Mouse (Mus musculus) thymus, postnatal 14 days (tissue): ENCODE measurements at regions not wholly inside any gene's neighbourhood (a gene's known extent, or its start where the extent isn't known, plus 50 kb on each side); places are given as distances from the start of the nearest gene placed in this dataset.
A peak's percentile ranks its signal among the peaks of the same experiment; 100 is the strongest.
"Not testable (repeated sequence)": the region's sequence is repeated elsewhere in the genome, so short reads cannot be mapped to it uniquely, and the experiment has no call there.

Source experiments
- DNase-seq: peaks from one replicate; pipeline ENCODE4 v3.0.0; 2021

- DNase-seq = no peak
Observed at GRCm38 (mm10) chr10:14333344-14333743, 212.1 kb downstream of the Adgrg6 start.

- DNase-seq = peak; percentile 56
Observed at GRCm38 (mm10) chr10:14332688-14333117, 212.8 kb downstream of the Adgrg6 start.

GRCm38 (mm10) chr10:14328846-14329245 lies 216.6 kb downstream of the Adgrg6 start:
- no peak for DNase-seq

- DNase-seq = no peak
Observed at GRCm38 (mm10) chr10:14326229-14326628, 219.2 kb downstream of the Adgrg6 start.

- DNase-seq = peak; percentile 88
Observed at GRCm38 (mm10) chr10:14321503-14321902, 224.0 kb downstream of the Adgrg6 start.

GRCm38 (mm10) chr10:14315232-14315631 lies 230.2 kb downstream of the Adgrg6 start:
- peak; percentile 12 for DNase-seq

GRCm38 (mm10) chr10:14314607-14315006 lies 230.9 kb downstream of the Adgrg6 start:
- DNase-seq = peak; percentile 78

GRCm38 (mm10) chr10:14314004-14314581 lies 231.4 kb downstream of the Adgrg6 start:
- DNase-seq = no peak

DNA sequence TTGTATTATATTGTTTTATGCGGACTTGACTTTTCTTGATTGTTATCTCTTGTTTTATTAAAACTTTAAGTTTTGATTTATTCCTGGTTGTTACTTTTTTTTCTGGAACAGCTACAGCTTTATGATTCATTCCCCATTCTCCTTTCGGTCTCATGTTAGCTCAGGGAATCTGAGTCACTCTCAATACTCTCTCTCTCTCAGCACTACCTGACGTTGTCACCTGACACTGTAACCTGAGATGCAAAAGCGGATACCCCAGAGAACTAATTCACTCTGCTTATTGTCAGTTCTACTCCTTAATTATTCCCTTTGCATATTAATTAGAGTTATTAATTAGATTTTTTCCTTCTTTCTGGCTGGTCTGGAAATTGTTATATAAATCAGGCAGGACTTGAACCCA lies 232.5 kb downstream of the Adgrg6 start:
- DNase-seq = no peak

DNA sequence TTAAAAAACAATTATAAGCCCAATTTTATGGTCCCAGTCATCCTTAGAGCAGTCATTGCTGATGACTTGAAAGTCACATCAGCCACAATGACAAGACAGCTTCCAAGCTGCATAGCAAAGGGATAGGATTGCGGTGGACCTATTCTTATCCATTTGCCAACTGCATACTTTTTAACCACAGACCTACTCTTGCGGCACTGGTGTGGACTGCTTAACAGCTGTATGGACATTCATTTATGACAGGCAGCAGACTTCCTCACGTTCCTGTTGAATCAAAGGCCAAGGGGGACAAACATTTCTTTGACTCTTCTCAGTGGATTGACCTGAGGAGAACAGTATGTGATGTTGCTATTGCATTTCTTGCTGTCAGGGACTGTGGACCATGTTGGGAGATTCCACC lies 233.5 kb downstream of the Adgrg6 start:
- no peak for DNase-seq

DNA sequence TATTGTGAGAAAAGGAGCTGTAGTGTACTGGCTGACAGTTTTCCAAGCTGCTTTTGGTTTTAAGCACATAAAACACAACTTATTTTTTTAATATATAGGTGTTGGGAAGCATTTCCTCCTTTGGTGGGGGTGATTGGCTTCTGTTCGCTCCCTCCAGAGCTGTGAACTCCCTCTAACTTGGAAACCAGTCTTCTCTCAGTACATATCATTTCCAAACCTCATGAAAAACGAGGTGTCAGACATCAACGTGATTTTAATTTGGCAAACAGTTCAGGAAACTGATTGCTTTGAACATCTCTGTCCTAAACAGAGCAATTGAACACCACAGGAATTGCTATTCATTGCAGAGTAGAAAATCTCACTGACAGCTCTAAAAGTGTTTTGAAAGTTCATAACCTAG lies 238.6 kb downstream of the Adgrg6 start:
- no peak for DNase-seq

GRCm38 (mm10) chr10:14303476-14303875 lies 242.0 kb downstream of the Adgrg6 start:
- no peak for DNase-seq

DNA sequence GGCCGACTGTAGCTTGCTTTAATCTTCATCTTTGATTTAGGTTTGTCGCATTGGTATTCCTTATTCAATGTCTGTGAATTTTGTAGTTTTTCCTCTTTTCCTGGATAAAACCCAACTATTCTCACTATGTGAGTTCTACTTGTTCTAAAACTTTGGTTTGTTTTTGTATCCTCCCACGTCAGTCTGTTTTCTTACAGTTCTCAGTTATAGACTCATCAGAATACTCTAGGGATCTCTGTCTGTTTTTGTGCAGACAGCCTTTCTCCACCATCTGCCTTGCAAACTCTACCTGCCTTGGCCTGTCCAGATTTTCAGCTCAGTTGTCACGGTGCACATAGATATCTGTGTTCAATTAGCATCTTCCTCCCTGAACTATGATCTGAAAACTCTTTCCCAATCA lies 249.3 kb downstream of the Adgrg6 start:
- no peak for DNase-seq

GRCm38 (mm10) chr10:14292701-14293100 lies 252.8 kb downstream of the Adgrg6 start:
- not testable (repeated sequence) for DNase-seq

- no peak for DNase-seq
Observed at GRCm38 (mm10) chr10:14287551-14287950, 257.9 kb downstream of the Adgrg6 start.

DNA sequence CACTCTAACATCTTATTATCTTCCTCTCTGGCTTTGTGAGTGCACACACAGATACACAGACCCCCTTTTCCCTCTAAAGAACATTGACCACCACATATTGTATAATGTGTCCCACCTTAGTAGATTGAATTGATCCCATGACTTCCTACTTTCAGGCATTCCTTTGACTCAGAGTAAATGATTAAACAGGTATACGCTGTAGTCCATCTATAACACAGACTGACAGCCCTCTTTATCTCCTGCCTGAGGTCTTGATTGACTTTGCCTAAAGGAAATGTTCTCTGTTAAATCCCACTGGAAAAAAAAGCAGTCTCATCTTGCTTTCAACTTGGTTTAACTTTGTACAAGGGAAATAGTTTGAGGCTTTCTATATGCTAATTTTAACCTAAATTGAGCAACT lies 268.8 kb downstream of the Adgrg6 start:
- no peak for DNase-seq

DNA sequence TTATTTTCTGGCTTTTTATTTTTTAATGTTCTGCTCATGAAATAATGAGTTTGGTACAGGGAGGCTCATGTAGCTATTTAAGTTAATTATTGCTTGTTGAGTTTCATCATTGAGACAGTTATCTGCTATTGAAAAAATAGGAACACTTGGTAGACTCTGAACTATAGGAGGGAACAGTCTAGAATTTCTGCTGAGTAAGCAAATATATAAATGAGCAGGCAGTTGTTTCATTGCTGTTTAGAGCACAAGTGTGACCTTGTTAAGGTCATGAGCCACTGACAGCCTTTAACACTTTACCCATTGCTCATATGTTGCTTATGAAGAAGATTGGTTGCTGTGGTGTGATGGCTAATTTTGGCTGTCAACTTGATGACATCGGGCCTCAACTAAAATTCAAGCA lies 270.0 kb downstream of the Adgrg6 start:
- no peak for DNase-seq

- DNase-seq = no peak
Observed at GRCm38 (mm10) chr10:14270008-14270407, 275.5 kb downstream of the Adgrg6 start.

DNA sequence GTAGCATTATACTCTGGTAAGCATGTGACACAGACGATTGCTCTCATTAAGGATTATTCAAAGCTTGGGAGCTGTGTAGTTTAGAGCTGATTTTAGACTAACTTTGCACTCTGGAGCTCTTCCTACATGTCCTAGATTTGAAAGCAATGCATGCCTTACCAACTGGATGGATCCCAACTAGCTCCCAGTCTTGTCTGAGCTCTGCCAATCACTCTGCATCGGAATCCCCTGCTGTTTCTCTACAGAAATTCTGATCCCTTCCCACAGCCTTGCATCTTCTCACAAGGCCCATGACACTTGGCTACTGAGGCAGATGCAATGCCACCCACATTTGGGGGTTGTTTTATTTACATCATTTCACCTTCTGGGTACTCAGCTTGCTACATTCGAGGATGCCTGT lies 277.8 kb downstream of the Adgrg6 start:
- no peak for DNase-seq

- DNase-seq = no peak
Observed at GRCm38 (mm10) chr10:14239670-14240069, 273.8 kb downstream of the Hivep2 start.

DNA sequence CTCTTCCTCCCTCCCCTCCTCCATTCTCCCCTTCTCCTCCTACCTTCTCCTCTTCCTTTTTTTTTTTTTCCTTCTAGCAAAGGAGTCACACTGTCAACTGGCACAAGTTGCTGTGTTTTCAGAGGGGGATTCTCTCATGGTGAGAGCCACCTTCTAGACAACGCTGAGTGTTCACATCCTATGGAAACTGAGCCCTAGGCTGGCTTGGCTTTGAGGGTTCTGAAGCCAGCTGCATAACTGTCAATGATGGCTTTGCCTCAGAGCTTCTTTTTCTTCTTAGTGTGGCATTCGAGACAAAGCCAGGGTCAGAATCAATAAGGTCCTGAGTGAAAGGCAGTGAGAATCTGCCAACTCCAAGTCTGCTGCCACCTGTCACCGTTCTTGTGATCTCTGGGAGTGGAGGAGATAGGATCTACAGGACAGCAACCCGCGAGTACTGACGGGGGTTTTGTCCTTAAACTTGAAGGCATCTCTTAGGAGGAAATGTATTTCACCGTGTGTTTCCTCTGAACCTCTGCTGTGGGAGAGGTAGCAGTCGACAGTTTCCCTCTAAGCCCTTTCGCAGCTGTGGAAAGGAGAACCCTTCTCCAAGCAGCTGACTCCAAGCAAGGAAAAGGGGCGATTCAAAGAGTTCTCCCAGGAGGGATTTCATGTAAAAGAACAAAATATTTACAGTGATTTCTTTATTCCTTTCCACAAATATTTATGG lies 269.2 kb downstream of the Hivep2 start:
- DNase-seq = peak; percentile 68

DNA sequence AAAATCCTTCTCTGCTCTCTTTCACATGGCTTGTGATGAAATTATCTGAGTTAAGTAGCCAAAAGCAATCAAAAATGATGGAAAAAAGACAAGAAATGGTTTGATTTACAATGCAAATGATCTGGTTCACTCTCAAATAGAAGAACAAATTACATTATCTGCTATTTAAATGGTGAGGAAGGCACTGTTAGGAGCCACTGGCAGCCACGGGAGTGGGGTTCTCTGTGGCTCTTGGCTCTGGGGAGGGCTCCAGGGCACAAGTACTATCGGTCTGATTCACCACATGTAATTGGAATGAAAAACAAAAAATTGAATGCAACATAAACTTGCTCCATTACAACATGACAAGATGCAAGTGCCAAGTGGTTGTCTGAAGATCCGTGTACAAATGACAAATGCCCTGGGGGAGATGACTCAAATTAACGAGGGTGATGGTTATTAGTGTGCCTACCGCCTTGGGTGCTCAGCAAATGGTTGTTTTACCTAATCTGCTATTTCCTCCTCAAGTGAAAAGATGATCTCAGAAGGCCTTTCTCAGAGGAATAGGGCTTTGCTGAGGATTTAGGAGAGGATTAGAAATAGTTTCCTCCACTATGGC lies 268.2 kb downstream of the Hivep2 start:
- no peak for DNase-seq

- no peak for DNase-seq
Observed at GRCm38 (mm10) chr10:14233335-14233734, 267.5 kb downstream of the Hivep2 start.

DNA sequence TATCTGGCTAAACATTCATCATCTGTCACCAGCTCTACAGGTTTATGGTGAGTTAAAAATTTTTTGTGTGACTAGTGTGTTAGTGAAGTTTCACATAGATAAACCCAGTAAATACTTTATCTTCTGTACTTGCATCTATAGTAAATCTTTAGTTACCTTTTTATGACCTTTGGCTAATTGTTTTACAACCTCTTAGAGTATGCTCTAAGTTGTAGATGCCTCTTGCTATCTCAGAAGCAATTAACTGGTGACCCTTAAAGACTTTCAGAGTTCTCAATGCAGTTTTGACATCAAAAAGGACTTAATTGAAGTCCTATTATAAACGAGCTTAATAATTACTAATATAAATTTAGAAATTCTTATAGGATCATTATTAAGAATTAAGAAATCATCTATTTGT lies 265.6 kb downstream of the Hivep2 start:
- DNase-seq = no peak
